Mouse (Mus musculus): ENCODE measurements around the gene Stk32b.
A peak's percentile ranks its signal among the peaks of the same experiment; 100 is the strongest.

Gene Stk32b

DNA sequence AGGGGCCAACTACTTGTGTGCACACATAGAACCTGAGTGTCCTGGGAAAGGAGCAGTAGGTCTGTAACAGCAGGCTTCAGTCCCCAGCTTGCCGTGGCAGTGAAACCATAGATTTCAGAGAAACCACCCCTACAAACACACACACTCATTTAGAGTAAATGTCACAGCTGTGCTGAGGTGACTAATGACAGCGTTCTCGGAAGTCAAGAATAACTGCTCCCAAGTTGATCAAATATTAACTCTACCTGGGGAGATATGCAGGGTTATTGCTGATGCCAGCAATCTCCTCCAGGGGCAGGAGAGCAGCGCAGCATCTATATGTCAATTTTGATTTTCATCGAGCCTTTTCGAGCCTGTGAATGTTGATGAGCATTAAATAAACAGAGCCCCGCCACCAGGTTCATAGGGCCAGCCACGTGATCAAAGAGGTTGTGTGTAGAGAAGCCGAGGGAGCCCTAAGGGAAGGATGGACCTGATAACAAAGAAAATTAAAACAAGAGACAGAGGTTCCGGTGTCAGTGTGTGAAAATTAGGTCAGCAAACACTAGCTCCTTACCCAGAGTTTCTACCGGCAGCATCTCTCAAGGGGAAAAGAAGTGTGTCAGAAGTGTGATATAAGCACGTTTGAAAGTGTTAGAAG lies 210.0 kb downstream of the Stk32b start:
- DNase-seq (ENCODE audit: low spot score): peak; percentile 19

DNA sequence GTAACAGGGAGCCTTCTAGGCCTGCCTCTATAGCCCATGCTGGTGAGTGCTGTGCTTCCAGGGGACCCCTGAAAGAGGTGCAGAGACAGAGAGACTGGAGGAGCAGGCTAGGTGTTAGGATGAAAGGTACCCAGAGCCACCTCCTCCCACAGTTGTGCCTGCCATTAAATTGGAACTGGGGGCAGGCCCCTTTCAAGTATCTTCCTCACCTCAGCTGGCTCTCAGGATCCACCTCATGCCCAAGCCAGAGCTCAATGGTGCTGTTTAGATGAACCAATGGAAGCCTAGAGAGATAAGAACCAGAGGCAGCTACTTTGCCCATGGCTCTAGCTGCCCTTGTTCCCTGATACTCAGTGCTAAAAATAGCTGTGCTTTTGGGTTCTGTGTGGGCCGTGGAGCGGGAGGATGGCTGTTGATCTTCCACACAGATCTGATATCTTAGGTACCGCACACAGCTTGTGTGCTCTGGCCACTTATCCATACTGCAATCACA lies 221.9 kb downstream of the Stk32b start:
- no peak for DNase-seq (ENCODE audit: low spot score)

DNA sequence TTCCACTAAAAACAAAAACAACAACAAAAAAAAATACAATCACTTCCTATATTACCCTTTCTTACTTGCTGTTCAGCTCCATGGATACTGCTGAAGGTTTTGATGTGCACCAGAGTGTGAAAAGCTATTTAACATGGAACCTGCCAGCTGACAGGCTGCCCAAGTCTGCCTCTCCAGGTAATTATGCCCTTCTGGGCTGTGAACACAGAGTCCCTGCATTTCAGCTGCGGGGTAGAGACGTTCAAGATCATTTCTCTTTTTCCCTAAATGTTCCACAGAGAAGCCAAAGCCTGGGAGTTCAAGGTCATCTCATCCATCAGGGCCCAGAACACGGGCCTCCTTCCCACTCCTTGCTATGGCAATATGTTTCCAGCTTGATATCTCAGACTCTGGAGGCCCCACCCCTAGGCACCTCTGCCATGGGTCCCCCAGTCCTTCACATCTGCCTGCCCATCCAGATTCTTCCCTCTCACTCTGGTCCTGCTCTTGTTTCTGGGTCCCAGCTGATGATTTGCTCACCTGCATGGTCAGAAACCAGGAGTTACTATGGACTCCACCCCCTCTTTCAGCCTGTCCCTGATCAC lies 244.9 kb downstream of the Stk32b start:
- no peak for DNase-seq (ENCODE audit: low spot score)

DNA sequence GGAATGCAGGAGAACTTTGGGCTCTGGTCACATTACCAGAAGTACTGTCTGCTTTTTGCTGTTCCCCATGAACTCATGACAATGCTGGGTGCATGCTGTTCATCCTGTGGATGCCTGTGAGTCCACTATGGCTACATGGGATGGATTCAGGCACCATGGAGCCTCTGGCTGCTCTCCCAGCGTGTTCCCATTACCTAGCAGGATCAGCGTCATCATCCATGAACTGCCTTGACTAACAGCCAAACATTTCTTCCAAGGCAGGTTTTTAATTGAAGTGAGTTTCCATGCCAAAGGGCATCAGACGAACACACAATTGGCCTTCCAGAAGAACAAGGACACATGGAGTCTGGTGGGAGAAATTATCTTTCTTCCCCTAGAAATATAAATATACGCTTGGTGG lies 245.4 kb downstream of the Stk32b start:
- DNase-seq (ENCODE audit: low spot score): no peak

DNA sequence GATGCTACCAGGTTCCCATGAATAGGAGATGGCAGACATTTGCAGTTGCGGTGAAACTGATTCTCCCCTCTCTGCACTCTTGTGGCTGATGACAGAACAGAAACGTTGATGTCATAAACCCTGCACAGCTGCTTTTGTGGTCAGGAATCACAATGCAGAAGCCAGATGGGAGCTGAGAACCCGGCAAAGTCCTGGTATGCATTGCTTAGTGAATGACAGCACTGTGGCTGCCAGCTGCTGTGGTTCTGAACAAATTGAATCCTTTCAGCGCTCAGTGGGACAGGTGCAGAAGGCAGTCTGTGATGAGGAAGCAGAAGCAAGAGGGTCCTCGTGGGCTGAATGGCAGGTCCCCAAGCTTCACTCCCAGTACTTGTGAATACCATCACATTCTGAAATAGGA lies 247.9 kb downstream of the Stk32b start:
- DNase-seq (ENCODE audit: low spot score): no peak

DNA sequence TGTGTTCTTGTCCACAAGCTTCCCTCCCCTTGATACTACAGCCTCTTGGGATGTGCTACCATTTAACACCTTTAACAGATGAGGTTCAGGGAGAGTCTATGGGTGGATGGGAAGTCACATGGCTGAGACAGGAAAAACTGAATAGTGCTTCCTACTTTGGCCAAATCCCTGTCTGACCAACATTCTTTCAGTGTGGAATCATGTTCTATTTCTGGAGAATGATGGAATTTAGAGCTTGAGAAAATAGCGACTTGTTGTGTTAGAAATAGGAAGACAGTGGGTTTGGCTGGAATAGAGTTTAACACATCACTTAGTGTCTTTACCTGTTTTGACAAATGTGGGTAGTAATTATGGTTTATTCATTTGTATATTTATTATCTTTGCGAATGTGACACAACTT lies 249.3 kb downstream of the Stk32b start:
- no peak for DNase-seq (ENCODE audit: low spot score)

DNA sequence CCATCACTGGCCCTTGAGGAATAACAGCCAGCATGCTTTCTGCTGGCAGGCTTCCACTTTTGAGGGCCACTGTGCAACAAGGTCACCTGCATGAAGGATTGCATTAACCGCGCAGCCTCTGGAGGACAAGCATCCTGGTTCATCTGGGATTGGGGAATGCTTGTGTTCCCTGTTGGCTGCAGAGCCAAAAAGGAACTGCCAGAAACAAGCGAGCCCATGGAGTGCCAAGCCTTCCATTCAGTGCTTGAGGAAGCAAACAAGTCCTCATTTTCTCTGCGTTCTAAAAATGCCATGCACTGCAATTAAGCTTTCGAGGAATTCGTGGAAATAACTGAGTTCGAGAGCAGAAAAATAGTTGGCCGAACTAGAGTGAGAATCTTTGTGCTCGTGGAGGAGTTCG lies 251.5 kb downstream of the Stk32b start:
- no peak for DNase-seq (ENCODE audit: low spot score)

DNA sequence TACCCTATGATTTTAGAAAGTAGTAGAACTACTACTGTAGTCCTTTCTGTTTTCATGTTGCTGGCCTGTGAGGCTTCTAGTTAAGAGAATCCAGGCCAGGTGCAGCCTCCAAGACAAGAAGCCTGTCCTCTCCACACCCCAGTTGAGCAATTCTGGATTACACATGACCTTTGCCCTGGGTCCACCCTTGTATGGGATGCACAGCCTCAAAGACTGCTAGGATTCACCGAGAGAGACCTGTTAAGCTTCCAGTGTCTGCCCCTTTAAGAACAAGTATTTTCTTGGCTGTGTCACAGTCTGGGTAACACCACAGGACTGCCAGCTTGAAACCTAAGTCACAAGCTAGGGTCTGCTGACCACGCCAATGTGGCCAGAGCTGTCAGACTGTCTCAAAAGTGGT lies 258.7 kb downstream of the Stk32b start:
- no peak for DNase-seq (ENCODE audit: low spot score)

DNA sequence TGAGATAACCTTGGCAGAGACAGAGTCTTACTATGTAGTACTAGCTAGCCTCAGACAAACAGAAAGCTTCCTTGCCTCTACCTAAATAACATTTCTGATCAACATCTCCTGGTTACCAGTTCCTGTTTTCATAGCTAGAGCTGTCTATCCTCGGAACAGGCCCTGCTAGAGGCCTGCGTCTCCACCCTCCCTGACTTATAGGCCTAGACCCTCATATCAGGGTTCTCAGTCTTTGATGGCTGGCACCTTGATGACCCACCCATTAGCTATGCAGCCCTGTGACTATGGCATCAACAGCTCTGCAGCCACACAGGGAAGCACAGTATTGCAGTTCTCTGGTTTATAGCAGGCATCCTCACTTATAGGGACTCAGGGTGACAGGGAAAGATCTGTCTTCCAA lies 259.1 kb downstream of the Stk32b start:
- DNase-seq (ENCODE audit: low spot score): no peak

DNA sequence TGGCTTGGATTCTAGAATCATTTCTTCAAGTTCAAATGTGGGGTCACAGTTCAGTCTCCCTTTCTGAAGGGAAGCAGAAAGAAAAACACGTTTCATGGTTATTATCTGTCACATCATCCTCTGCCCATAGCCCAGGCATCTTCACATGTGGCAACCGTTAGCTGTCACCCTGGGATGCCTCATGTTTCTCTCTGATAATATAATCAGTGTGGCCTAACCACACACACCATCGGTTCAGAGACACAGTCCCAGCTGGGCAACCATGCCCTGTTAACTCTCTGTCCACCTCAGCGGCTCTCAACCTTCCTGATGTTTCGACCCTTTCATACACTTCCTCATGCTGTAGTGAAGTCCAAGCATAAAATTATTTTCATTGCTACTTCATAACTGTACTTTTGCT lies 259.8 kb downstream of the Stk32b start:
- no peak for DNase-seq (ENCODE audit: low spot score)

DNA sequence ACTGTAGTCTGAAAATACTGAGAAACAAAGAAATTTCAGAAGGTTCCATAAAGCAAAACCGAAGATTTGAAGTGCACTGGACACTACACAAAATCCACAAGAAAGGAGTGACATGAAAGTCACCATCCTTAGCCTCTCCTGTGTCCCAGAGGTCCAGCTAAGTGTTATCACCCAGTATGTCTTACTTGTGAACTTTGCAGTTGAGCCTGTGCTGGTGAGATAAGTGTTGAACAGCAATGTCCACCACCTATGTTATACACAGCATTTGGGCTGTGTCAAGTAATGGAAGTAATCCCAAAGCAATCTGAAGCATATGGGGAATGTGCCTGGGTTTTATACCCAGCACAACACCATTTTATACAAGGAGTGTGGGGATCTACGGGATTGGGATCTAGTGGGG lies 260.4 kb downstream of the Stk32b start:
- no peak for DNase-seq (ENCODE audit: low spot score)

DNA sequence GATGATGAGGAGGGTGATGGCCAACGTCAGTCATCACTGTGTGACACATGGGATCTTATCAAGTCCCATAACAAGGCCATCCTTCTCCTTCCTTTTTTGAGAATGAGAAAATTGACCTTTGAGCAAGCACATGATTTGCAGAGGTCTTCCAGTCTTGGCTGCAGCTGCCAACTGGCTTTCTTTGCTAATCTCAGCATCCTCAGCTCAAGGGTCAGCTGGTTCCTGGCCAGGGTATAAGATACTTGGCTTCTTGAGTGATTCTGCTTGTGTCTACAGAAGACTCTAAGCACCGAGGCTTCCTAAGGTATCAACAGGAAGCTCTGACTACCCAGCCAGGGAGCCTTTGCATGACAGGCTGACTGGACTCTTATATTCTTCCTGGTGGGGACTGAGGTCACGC lies 269.4 kb downstream of the Stk32b start:
- no peak for DNase-seq (ENCODE audit: low spot score)

DNA sequence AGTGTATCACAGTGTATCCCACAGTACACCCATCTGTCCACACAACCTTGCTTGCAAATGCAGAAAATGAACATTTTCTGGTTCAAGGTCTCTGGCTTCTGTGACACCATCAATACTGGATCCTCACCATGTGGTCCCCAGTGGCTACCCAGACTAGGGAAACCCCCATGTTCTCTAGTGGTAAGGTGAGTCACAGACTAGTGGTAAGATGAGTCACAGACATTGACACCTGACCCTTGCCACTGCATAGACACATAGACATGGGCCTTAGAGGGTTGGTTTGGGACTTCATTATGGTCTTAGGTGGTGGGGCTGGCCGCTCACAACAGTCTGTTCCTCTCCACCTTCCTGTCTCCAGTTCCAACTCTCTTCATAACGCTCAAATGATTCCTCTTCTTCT lies 274.2 kb downstream of the Stk32b start:
- no peak for DNase-seq (ENCODE audit: low spot score)

DNA sequence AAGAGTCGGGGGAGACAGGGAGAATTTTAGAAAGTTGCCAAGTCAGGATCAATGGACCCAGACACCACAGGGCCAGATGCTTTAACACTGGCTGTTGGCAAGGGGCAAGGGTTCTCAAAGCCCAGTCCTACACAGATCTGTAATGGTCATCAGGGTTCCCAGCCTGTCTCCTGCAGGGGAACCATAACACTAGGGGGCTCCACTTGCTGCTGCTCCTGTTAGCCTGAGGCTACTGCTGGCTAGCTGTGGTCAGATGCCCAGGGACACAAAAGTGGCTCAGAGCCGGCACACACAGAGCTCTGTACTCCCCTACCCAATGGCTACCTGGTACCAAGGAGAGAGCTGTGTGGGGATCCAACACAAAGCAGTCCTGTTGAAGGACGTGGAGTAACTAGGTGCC lies 281.6 kb downstream of the Stk32b start:
- no peak for DNase-seq (ENCODE audit: low spot score)

DNA sequence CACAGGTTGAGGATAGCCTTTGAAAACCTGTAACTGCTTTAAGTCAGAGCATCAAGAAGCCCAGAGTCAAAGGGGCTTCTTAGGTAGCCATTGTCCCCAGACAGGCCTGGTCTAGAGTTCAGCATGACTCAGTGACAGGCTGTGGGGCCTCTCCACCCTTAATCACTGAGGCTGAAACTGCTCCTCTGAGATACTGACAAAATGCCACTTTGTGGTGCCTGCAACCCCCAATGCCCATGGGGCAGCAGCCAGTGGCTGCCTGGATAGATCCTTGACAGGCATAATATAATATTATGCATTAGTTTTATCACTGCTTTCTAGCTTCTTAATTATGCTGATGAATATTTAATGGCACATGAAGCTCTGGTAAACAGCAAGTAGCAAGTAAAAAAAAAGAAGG lies 289.8 kb downstream of the Stk32b start:
- DNase-seq (ENCODE audit: low spot score): no peak

DNA sequence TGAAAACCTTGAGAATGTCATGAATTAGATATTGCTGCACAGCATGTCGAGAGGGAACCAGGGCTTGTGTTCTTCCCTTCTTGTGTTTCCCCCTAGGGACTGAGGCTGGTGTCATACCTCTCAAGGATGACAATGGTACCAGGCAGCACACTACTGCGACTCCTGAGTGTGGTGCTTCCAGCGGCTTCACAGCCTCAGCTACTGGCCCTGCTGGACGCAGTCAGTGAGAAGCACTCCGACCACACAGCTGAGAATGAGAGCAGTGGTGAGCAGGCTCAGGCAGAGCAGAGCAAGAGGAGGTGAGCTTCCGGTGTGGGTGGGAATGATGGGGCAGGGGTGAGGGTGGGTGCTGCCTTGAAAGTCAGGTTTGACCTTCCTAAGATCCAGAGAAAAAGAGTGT lies 297.9 kb downstream of the Stk32b start:
- peak; percentile 35 for DNase-seq (ENCODE audit: low spot score)
